Mouse (Mus musculus): Measurements from ENCODE around the gene Rmnd5a.
"Not testable (repeated sequence)": the region's sequence is repeated elsewhere in the genome, so short reads cannot be mapped to it uniquely, and the experiment has no call there.

Gene Rmnd5a

GRCm38 (mm10) chr6:71440492-71441250, at the start of gene Rmnd5a:
Rmnd5a (minus strand) TSS chr6:71440637.
- peak; percentile 100 for DNase-seq (ENCODE audit: low read depth, low spot score)

- no peak for DNase-seq (ENCODE audit: low read depth, low spot score)
These were observed 47.5 kb upstream of the Rmnd5a start for GRCm38 (mm10) chr6:71487966-71488365.

- no peak for DNase-seq (ENCODE audit: low read depth, low spot score)
These were observed 46.4 kb upstream of the Rmnd5a start for GRCm38 (mm10) chr6:71486867-71487266.

GRCm38 (mm10) chr6:71486226-71486625, 45.8 kb upstream of the Rmnd5a start:
- DNase-seq (ENCODE audit: low read depth, low spot score) = no peak

- DNase-seq (ENCODE audit: low read depth, low spot score) = no peak
These were observed 44.8 kb upstream of the Rmnd5a start for GRCm38 (mm10) chr6:71485246-71485645.

- no peak for DNase-seq (ENCODE audit: low read depth, low spot score)
These were observed 40.7 kb upstream of the Rmnd5a start for GRCm38 (mm10) chr6:71481136-71481535.

GRCm38 (mm10) chr6:71480136-71480535, 39.7 kb upstream of the Rmnd5a start:
- no peak for DNase-seq (ENCODE audit: low read depth, low spot score)

- not testable (repeated sequence) for DNase-seq (ENCODE audit: low read depth, low spot score)
These were observed 39.2 kb upstream of the Rmnd5a start for GRCm38 (mm10) chr6:71479588-71479987.

- DNase-seq (ENCODE audit: low read depth, low spot score) = not testable (repeated sequence)
These were observed 38.6 kb upstream of the Rmnd5a start for GRCm38 (mm10) chr6:71478816-71479568.

GRCm38 (mm10) chr6:71476783-71477182, 36.3 kb upstream of the Rmnd5a start:
- DNase-seq (ENCODE audit: low read depth, low spot score) = no peak

GRCm38 (mm10) chr6:71475604-71476003, 35.2 kb upstream of the Rmnd5a start:
- DNase-seq (ENCODE audit: low read depth, low spot score) = no peak

- DNase-seq (ENCODE audit: low read depth, low spot score) = no peak
These were observed 32.3 kb upstream of the Rmnd5a start for GRCm38 (mm10) chr6:71472786-71473185.

GRCm38 (mm10) chr6:71471830-71472520, 31.5 kb upstream of the Rmnd5a start:
- no peak for DNase-seq (ENCODE audit: low read depth, low spot score)

GRCm38 (mm10) chr6:71469291-71469690, 28.9 kb upstream of the Rmnd5a start:
- DNase-seq (ENCODE audit: low read depth, low spot score) = no peak

GRCm38 (mm10) chr6:71467766-71468165, 27.3 kb upstream of the Rmnd5a start:
- no peak for DNase-seq (ENCODE audit: low read depth, low spot score)

GRCm38 (mm10) chr6:71465146-71465545, 24.7 kb upstream of the Rmnd5a start:
- DNase-seq (ENCODE audit: low read depth, low spot score) = peak; percentile 62

- DNase-seq (ENCODE audit: low read depth, low spot score) = peak; percentile 29
These were observed 17.6 kb upstream of the Rmnd5a start for GRCm38 (mm10) chr6:71457956-71458608.

- not testable (repeated sequence) for DNase-seq (ENCODE audit: low read depth, low spot score)
These were observed 13.7 kb upstream of the Rmnd5a start for GRCm38 (mm10) chr6:71453983-71454739.

- no peak for DNase-seq (ENCODE audit: low read depth, low spot score)
These were observed 12.4 kb upstream of the Rmnd5a start for GRCm38 (mm10) chr6:71452792-71453191.

- DNase-seq (ENCODE audit: low read depth, low spot score) = no peak
These were observed 5.1 kb upstream of the Rmnd5a start for GRCm38 (mm10) chr6:71445560-71445959.

- no peak for DNase-seq (ENCODE audit: low read depth, low spot score)
These were observed 4.3 kb upstream of the Rmnd5a start for GRCm38 (mm10) chr6:71444756-71445155.
